Mouse (Mus musculus) megakaryocyte, embryonic 14.5 days (primary cell): ENCODE results near the gene Setd1a.

ENCODE experiments used
- FLI1 ChIP-seq: IDR thresholded peaks from 2 replicates; pipeline ENCODE4 v1.6.1; 2012; ENCODE audit warnings: low read length, inconsistent platforms, mixed read lengths
- GATA1 ChIP-seq: IDR thresholded peaks from 3 replicates; pipeline ENCODE4 v1.6.1; 2012; ENCODE audit warnings: mixed read lengths, low read length, inconsistent platforms, borderline replicate concordance

GRCm38 (mm10) chr7:127750131-127751127 is 26.0 kb upstream of the Setd1a start:
- TF ChIP-seq GATA1: no peak
- TF ChIP-seq FLI1: no peak
